24 mouse cellular contexts compared by ENCODE assay signal in genomic region chr13:64865397-64865796, GRCm38 (mm10). TPM values are rescaled to one million over a fixed set of nuclear protein-coding genes. Genes with fewer than 3 reads are reported as not detected.
"Had no signal": no experiment of that assay in that cellular context is flagged by ENCODE, and none has a peak within 500 bp of the region (broad histone marks: within the 10 kb centered on the region; RNA-seq: fewer than 3 reads in every experiment).

No protein-coding gene starts in this region.

- H3K4me3 ChIP-seq: neural tube, embryonic 13.5 days; neural tube, embryonic 15.5 days; stomach, embryonic 15.5 days had no signal

- DNase-seq: retina, postnatal 1 day; right cerebral cortex, adult 18-20 months; right cerebral cortex, postnatal 14 days; right cerebral cortex, postnatal 25 days; right cerebral cortex, postnatal 4 days; spleen, adult 18-20 months; thymus, adult 18-20 months; thymus, adult 2 months; thymus, postnatal 14 days; thymus, postnatal 25 days; thymus, postnatal 36 days; thymus, postnatal 4 days had no signal

- H3K9ac ChIP-seq: neural tube, embryonic 13.5 days; neural tube, embryonic 15.5 days; stomach, embryonic 15.5 days had no signal

- H3K9me3 ChIP-seq: neural tube, embryonic 13.5 days; neural tube, embryonic 15.5 days; stomach, embryonic 15.5 days had no signal

- H3K27me3 ChIP-seq: neural tube, embryonic 13.5 days; neural tube, embryonic 15.5 days; stomach, embryonic 15.5 days had no signal

- H3K27ac ChIP-seq: neural tube, embryonic 13.5 days; neural tube, embryonic 15.5 days; stomach, embryonic 15.5 days; stomach, postnatal 0 days had no signal

- H3K4me1 ChIP-seq: neural tube, embryonic 13.5 days; neural tube, embryonic 15.5 days; stomach, embryonic 15.5 days had no signal

- H3K36me3 ChIP-seq: neural tube, embryonic 13.5 days; neural tube, embryonic 15.5 days; stomach, embryonic 15.5 days had no signal

RNA-seq across cellular contexts. Expression of gene Cntnap3, which starts 38.4 kb away (rescaled TPM):
- total RNA-seq: neutrophil, adult 5-6 weeks had no signal
- polyA plus RNA-seq: spleen, adult 2 months had no signal

RNA-seq across cellular contexts. Expression of gene Spata31, which starts 51.8 kb away (rescaled TPM):
- total RNA-seq: neutrophil, adult 5-6 weeks had no signal
- polyA plus RNA-seq: neural tube, embryonic 13.5 days; neural tube, embryonic 14.5 days; neural tube, embryonic 15.5 days; small intestine, adult 2 months; spleen, adult 2 months; stomach, embryonic 14.5 days; stomach, embryonic 15.5 days; stomach, embryonic 16.5 days; stomach, postnatal 0 days; thymus, adult 2 months; thymus, postnatal 0 days; urinary bladder, adult 2 months had no signal
